Mouse (Mus musculus) midbrain, embryonic 14.5 days (tissue): Measurements from ENCODE around the gene Ccdc191. TPM values are rescaled to one million over a fixed set of nuclear protein-coding genes. Genes with fewer than 3 reads are reported as not detected.

ENCODE experiments used
- ATAC-seq: fragments of 200-750 bp; cut with Nextera tagmentation; 2 replicates; pipeline ENCODE4 v1.8.0; 2017; ENCODE audit warnings: moderate number of reproducible peaks, moderate library complexity; ENCODE audit not compliant: low FRiP score, low TSS enrichment
- DNase-seq: peaks from one replicate; pipeline ENCODE4 v3.0.0-alpha.2; 2015
- H3K27ac ChIP-seq: fragments of 300-500 bp; sonication (generic); replicated peaks from 2 replicates; pipeline ENCODE4 v1.5.1; 2014; ENCODE audit warnings: mild to moderate bottlenecking, low read depth, low read length, moderate library complexity
- H3K27me3 ChIP-seq: fragments of 300-500 bp; sonication (generic); 2 replicates; pipeline ENCODE4 v1.6.1; 2014; ENCODE audit warnings: low read length, control low read depth, mixed read lengths; ENCODE audit not compliant: control insufficient read depth, insufficient read depth
- H3K36me3 ChIP-seq: fragments of 300-500 bp; sonication (generic); 2 replicates; pipeline ENCODE4 v1.6.1; 2014; ENCODE audit warnings: low read length, control low read depth; ENCODE audit not compliant: control insufficient read depth, insufficient read depth
- H3K4me1 ChIP-seq: fragments of 300-500 bp; sonication (generic); 2 replicates; pipeline ENCODE4 v1.6.1; 2014; ENCODE audit warnings: mild to moderate bottlenecking, antibody characterized with exemption, low read length, control low read depth; ENCODE audit not compliant: control insufficient read depth, insufficient read depth
- H3K4me2 ChIP-seq: fragments of 300-500 bp; sonication (generic); 2 replicates; pipeline ENCODE4 v1.6.1; 2014; ENCODE audit warnings: mild to moderate bottlenecking, low read length, moderate library complexity
- H3K4me3 ChIP-seq: fragments of 300-500 bp; sonication (generic); replicated peaks from 2 replicates; pipeline ENCODE4 v1.5.1; 2014; ENCODE audit warnings: low read depth, low read length
- H3K9ac ChIP-seq: fragments of 300-500 bp; sonication (generic); replicated peaks from 2 replicates; pipeline ENCODE4 v1.6.1; 2014; ENCODE audit warnings: mild to moderate bottlenecking, low read length, moderate library complexity
- H3K9me3 ChIP-seq: fragments of 300-500 bp; sonication (generic); 2 replicates; pipeline ENCODE4 v1.6.1; 2016; ENCODE audit warnings: low read length, control low read depth, mixed read lengths; ENCODE audit not compliant: control insufficient read depth
- WGBS: fragments of 180-500 bp; shearing (Covaris S2); extraction: QIAGEN DNeasy Blood & Tissue Kit; methylation state at CpG from one replicate; pipeline ENCODE4 v1.1.7; 2014; 5-methylcytosine and 5-hydroxymethylcytosine counted together
- polyA plus RNA-seq: library from polyadenylated mRNA; unstranded; fragments of >200 nt; fragmentation: Nextera tagmentation; extraction: Ambion mirVana; gene quantifications from 2 replicates; pipeline ENCODE4 v1.2.1, GENCODE M21; 2014

Ccdc191 gene
- polyA plus RNA-seq, 1 experiment from 2014 or later, result 8.6 TPM

- no peak overlapping the region for H3K9ac ChIP-seq
- H3K4me2 ChIP-seq, result no peak overlapping the region
- H3K4me3 ChIP-seq, result no peak overlapping the region
- no peak for ATAC-seq
- no peak overlapping the region for H3K27ac ChIP-seq
- 93% methylated on average over 2 of the region's 2 CpGs for WGBS
- H3K27me3 ChIP-seq, result no peaks in the 10 kb centered on the region
- DNase-seq, result no peak
- H3K9me3 ChIP-seq, result no peaks in the 10 kb centered on the region
- H3K36me3 ChIP-seq, result peaks cover 13% of the 10 kb centered on the region; the same call in 1 of the 2 replicates
- H3K4me1 ChIP-seq, result no peaks in the 10 kb centered on the region
These were observed 7.3 kb upstream of the Ccdc191 start for GRCm38 (mm10) chr16:43882329-43882728.

- ATAC-seq, result peak; percentile 94
- H3K9me3 ChIP-seq, result no peaks in the 10 kb centered on the region
These were observed 371 bp downstream of the Ccdc191 start for GRCm38 (mm10) chr16:43890005-43890336.

GRCm38 (mm10) chr16:43890747-43891336, 1.2 kb downstream of the Ccdc191 start:
- Histone ChIP-seq H3K27ac (no peak overlapping the region), H3K36me3 (no peaks in the 10 kb centered on the region), H3K27me3 (no peaks in the 10 kb centered on the region), H3K9ac (no peak overlapping the region), H3K4me2 (peak overlapping the region; percentile 71), H3K9me3 (no peaks in the 10 kb centered on the region), H3K4me3 (no peak overlapping the region), H3K4me1 (peaks cover 12% of the 10 kb centered on the region)
- WGBS, result 89% methylated on average over 4 of the region's 4 CpGs
- no peak for ATAC-seq
- DNase-seq, result no peak

More at GRCm38 (mm10) chr16:43890005-43890336, 371 bp downstream of the Ccdc191 start:
- H3K27me3 ChIP-seq, result no peaks in the 10 kb centered on the region
- WGBS, result 0% methylated on average over 9 of the region's 9 CpGs
- H3K27ac ChIP-seq, result peak overlapping the region; percentile 68
- H3K36me3 ChIP-seq, result no peaks in the 10 kb centered on the region
- H3K9ac ChIP-seq, result peak overlapping the region; percentile 72
- peaks cover 12% of the 10 kb centered on the region for H3K4me1 ChIP-seq
- H3K4me3 ChIP-seq, result peak overlapping the region; percentile 52
- H3K4me2 ChIP-seq, result peak overlapping the region; percentile 71
- no peak for DNase-seq

- 91% methylated on average over 8 of the region's 8 CpGs for WGBS
- H3K4me3 ChIP-seq, result no peak overlapping the region
- no peaks in the 10 kb centered on the region for H3K36me3 ChIP-seq
- no peak overlapping the region for H3K4me2 ChIP-seq
- H3K27me3 ChIP-seq, result no peaks in the 10 kb centered on the region
- DNase-seq (no peak), ATAC-seq (no peak)
- no peak overlapping the region for H3K27ac ChIP-seq
- no peaks in the 10 kb centered on the region for H3K9me3 ChIP-seq
- H3K9ac ChIP-seq, result no peak overlapping the region
- peaks cover 4% of the 10 kb centered on the region; the same call in 1 of the 2 replicates for H3K4me1 ChIP-seq
These were observed 4.9 kb downstream of the Ccdc191 start for GRCm38 (mm10) chr16:43894501-43894900.

- no peak overlapping the region for H3K27ac ChIP-seq
- no peaks in the 10 kb centered on the region for H3K4me1 ChIP-seq
- H3K4me3 ChIP-seq, result no peak overlapping the region
- no peaks in the 10 kb centered on the region for H3K36me3 ChIP-seq
- no peak overlapping the region for H3K4me2 ChIP-seq
- no peak overlapping the region for H3K9ac ChIP-seq
- H3K27me3 ChIP-seq, result no peaks in the 10 kb centered on the region
- WGBS, result 93% methylated on average over 4 of the region's 4 CpGs
- no peaks in the 10 kb centered on the region for H3K9me3 ChIP-seq
- DNase-seq (no peak), ATAC-seq (no peak)
These were observed 10.5 kb downstream of the Ccdc191 start for GRCm38 (mm10) chr16:43900138-43900537.

GRCm38 (mm10) chr16:43900571-43900970, 11.0 kb downstream of the Ccdc191 start:
- H3K4me3 ChIP-seq, result no peak overlapping the region
- ATAC-seq (no peak), DNase-seq (no peak)
- no peaks in the 10 kb centered on the region for H3K36me3 ChIP-seq
- no peak overlapping the region for H3K4me2 ChIP-seq
- no peak overlapping the region for H3K27ac ChIP-seq
- H3K27me3 ChIP-seq, result no peaks in the 10 kb centered on the region
- H3K9ac ChIP-seq, result no peak overlapping the region
- H3K9me3 ChIP-seq, result no peaks in the 10 kb centered on the region
- H3K4me1 ChIP-seq, result no peaks in the 10 kb centered on the region

- ATAC-seq, result no peak
- H3K9ac ChIP-seq, result no peak overlapping the region
- DNase-seq, result no peak
- no peaks in the 10 kb centered on the region for H3K4me1 ChIP-seq
- no peak overlapping the region for H3K4me3 ChIP-seq
- H3K4me2 ChIP-seq, result no peak overlapping the region
- WGBS, result 87% methylated on average over 2 of the region's 2 CpGs
- no peaks in the 10 kb centered on the region for H3K27me3 ChIP-seq
- 0 out of 2 replicates have a peak, but pooled peaks cover 6% of the 10 kb centered on the region for H3K36me3 ChIP-seq
- H3K9me3 ChIP-seq, result no peaks in the 10 kb centered on the region
- H3K27ac ChIP-seq, result no peak overlapping the region
These were observed 19.3 kb downstream of the Ccdc191 start for GRCm38 (mm10) chr16:43908881-43909280.

GRCm38 (mm10) chr16:43918867-43919266, 29.3 kb downstream of the Ccdc191 start:
- ATAC-seq, result no peak
- Histone ChIP-seq H3K36me3 (no peaks in the 10 kb centered on the region), H3K9me3 (no peaks in the 10 kb centered on the region), H3K4me3 (no peak overlapping the region), H3K4me1 (no peaks in the 10 kb centered on the region), H3K27me3 (no peaks in the 10 kb centered on the region), H3K27ac (no peak overlapping the region), H3K4me2 (no peak overlapping the region), H3K9ac (no peak overlapping the region)
- 91% methylated on average over 3 of the region's 3 CpGs for WGBS
- DNase-seq, result no peak

- no peaks in the 10 kb centered on the region for H3K9me3 ChIP-seq
- H3K36me3 ChIP-seq, result no peaks in the 10 kb centered on the region
- H3K4me2 ChIP-seq, result no peak overlapping the region
- ATAC-seq (peak; percentile 70; the same call in 1 of the 2 replicates), DNase-seq (peak; percentile 47)
- no peaks in the 10 kb centered on the region for H3K27me3 ChIP-seq
- WGBS, result 18% methylated on average over 2 of the region's 2 CpGs
- H3K4me1 ChIP-seq, result 0 out of 2 replicates have a peak, but pooled peaks cover 4% of the 10 kb centered on the region
- no peak overlapping the region for H3K9ac ChIP-seq
- H3K27ac ChIP-seq, result no peak overlapping the region
- no peak overlapping the region for H3K4me3 ChIP-seq
These were observed 32.4 kb downstream of the Ccdc191 start for GRCm38 (mm10) chr16:43922024-43922423.
